Mouse (Mus musculus) intestine, embryonic 16.5 days (tissue): ENCODE data around the gene Mcur1. TPM values are rescaled to one million over a fixed set of nuclear protein-coding genes. Genes with fewer than 3 reads are reported as not detected.

Experiments
- ATAC-seq: fragments of 200-750 bp; cut with Nextera tagmentation; 2 replicates; pipeline ENCODE4 v1.8.0; 2017; ENCODE audit warnings: moderate TSS enrichment, moderate library complexity
- H3K27ac ChIP-seq: fragments of 300-500 bp; sonication (generic); 2 replicates; pipeline ENCODE4 v1.5.1; 2014; ENCODE audit warnings: mild to moderate bottlenecking, low read length
- H3K27me3 ChIP-seq: fragments of 300-500 bp; sonication (generic); replicated peaks from 2 replicates; pipeline ENCODE4 v1.6.1; 2014; ENCODE audit warnings: low read length, control low read depth, mixed read lengths; ENCODE audit not compliant: control insufficient read depth, insufficient read depth
- H3K36me3 ChIP-seq: fragments of 300-500 bp; sonication (generic); 2 replicates; pipeline ENCODE4 v1.6.1; 2014; ENCODE audit warnings: low read length, control low read depth; ENCODE audit not compliant: control insufficient read depth, insufficient read depth
- H3K4me1 ChIP-seq: fragments of 300-500 bp; sonication (generic); 2 replicates; pipeline ENCODE4 v1.6.1; 2014; ENCODE audit warnings: low read length, control low read depth, mixed read lengths; ENCODE audit not compliant: control insufficient read depth, insufficient read depth
- H3K4me2 ChIP-seq: fragments of 300-500 bp; sonication (generic); 2 replicates; pipeline ENCODE4 v1.6.1; 2014; ENCODE audit warnings: low read depth, low read length, control low read depth
- H3K4me3 ChIP-seq: fragments of 300-500 bp; sonication (generic); 2 replicates; pipeline ENCODE4 v1.5.1; 2014; ENCODE audit warnings: mild to moderate bottlenecking, low read length
- H3K9ac ChIP-seq: fragments of 300-500 bp; sonication (generic); 2 replicates; pipeline ENCODE4 v1.6.1; 2014; ENCODE audit warnings: low read depth, low read length
- H3K9me3 ChIP-seq: fragments of 300-500 bp; sonication (generic); 2 replicates; pipeline ENCODE4 v1.6.1; 2016; ENCODE audit warnings: low read length, control low read depth; ENCODE audit not compliant: control insufficient read depth
- WGBS: fragments of 180-500 bp; shearing (Covaris S2); extraction: QIAGEN DNeasy Blood & Tissue Kit; methylation state at CpG from one replicate; pipeline ENCODE4 v1.1.7; 2014; 5-methylcytosine and 5-hydroxymethylcytosine counted together
- polyA plus RNA-seq: library from polyadenylated mRNA; unstranded; fragments of >200 nt; fragmentation: Nextera tagmentation; extraction: Ambion mirVana; gene quantifications from 2 replicates; pipeline ENCODE4 v1.2.1, GENCODE M21; 2015

Mcur1 gene
- polyA plus RNA-seq, 1 experiment from 2014 or later, result 8.6 TPM

- H3K4me3 ChIP-seq, result no peak overlapping the region
- 61% methylated on average over 6 of the region's 6 CpGs for WGBS
- no peaks in the 10 kb centered on the region for H3K27me3 ChIP-seq
Observed at GRCm38 (mm10) chr13:43558357-43558756, 1.6 kb downstream of the Mcur1 start.

GRCm38 (mm10) chr13:43556913-43557542, 3.0 kb downstream of the Mcur1 start:
- Histone ChIP-seq H3K9ac (no peak overlapping the region), H3K27me3 (no peaks in the 10 kb centered on the region), H3K4me2 (no peak overlapping the region), H3K36me3 (no peaks in the 10 kb centered on the region), H3K27ac (no peak overlapping the region), H3K4me1 (peaks cover 6% of the 10 kb centered on the region), H3K9me3 (no peaks in the 10 kb centered on the region), H3K4me3 (no peak overlapping the region)
- 84% methylated on average over 9 of the region's 9 CpGs for whole genome bisulfite sequencing
- no peak for ATAC-seq

More at GRCm38 (mm10) chr13:43558357-43558756, 1.6 kb downstream of the Mcur1 start:
- Histone ChIP-seq H3K27ac (no peak overlapping the region), H3K9me3 (no peaks in the 10 kb centered on the region), H3K4me1 (peaks cover 6% of the 10 kb centered on the region), H3K4me2 (no peak overlapping the region), H3K9ac (no peak overlapping the region), H3K36me3 (no peaks in the 10 kb centered on the region)
- no peak for ATAC-seq

GRCm38 (mm10) chr13:43555321-43555720, 4.7 kb downstream of the Mcur1 start:
- no peak overlapping the region for H3K27ac ChIP-seq
- 93% methylated on average over 9 of the region's 9 CpGs for WGBS
- H3K4me1 ChIP-seq, result peaks cover 6% of the 10 kb centered on the region
- no peak overlapping the region for H3K4me3 ChIP-seq
- no peaks in the 10 kb centered on the region for H3K9me3 ChIP-seq
- H3K36me3 ChIP-seq, result peaks cover under 1% of the 10 kb centered on the region; the same call in 1 of the 2 replicates
- H3K27me3 ChIP-seq, result no peaks in the 10 kb centered on the region
- no peak overlapping the region for H3K9ac ChIP-seq
- H3K4me2 ChIP-seq, result no peak overlapping the region
- no peak for ATAC-seq

- Histone ChIP-seq H3K9ac (no peak overlapping the region), H3K27me3 (no peaks in the 10 kb centered on the region), H3K4me1 (peaks cover 6% of the 10 kb centered on the region), H3K4me2 (no peak overlapping the region), H3K27ac (no peak overlapping the region), H3K4me3 (no peak overlapping the region), H3K9me3 (no peaks in the 10 kb centered on the region), H3K36me3 (peaks cover 5% of the 10 kb centered on the region; the same call in 1 of the 2 replicates)
- WGBS, result 86% methylated on average over 7 of the region's 7 CpGs
- no peak for ATAC-seq
Observed at GRCm38 (mm10) chr13:43554827-43555226, 5.2 kb downstream of the Mcur1 start.

GRCm38 (mm10) chr13:43550676-43551075, 9.3 kb downstream of the Mcur1 start:
- Histone ChIP-seq H3K9ac (no peak overlapping the region), H3K27ac (no peak overlapping the region), H3K4me2 (no peak overlapping the region), H3K4me1 (no peaks in the 10 kb centered on the region), H3K27me3 (no peaks in the 10 kb centered on the region), H3K36me3 (peaks cover 5% of the 10 kb centered on the region; the same call in 1 of the 2 replicates), H3K4me3 (no peak overlapping the region), H3K9me3 (no peaks in the 10 kb centered on the region)
- WGBS, result 89% methylated on average over 8 of the region's 8 CpGs
- no peak for ATAC-seq

- no peak overlapping the region for H3K4me3 ChIP-seq
- H3K4me2 ChIP-seq, result no peak overlapping the region
- no peaks in the 10 kb centered on the region for H3K9me3 ChIP-seq
- H3K9ac ChIP-seq, result no peak overlapping the region
- 90% methylated on average over 7 of the region's 7 CpGs for WGBS
- H3K36me3 ChIP-seq, result peaks cover 5% of the 10 kb centered on the region; the same call in 1 of the 2 replicates
- H3K27me3 ChIP-seq, result no peaks in the 10 kb centered on the region
- no peaks in the 10 kb centered on the region for H3K4me1 ChIP-seq
- no peak overlapping the region for H3K27ac ChIP-seq
- ATAC-seq, result no peak
Observed at GRCm38 (mm10) chr13:43549870-43550269, 10.1 kb downstream of the Mcur1 start.

GRCm38 (mm10) chr13:43549078-43549698, 10.8 kb downstream of the Mcur1 start:
- no peak overlapping the region for H3K4me3 ChIP-seq
- WGBS, result 82% methylated on average over 11 of the region's 11 CpGs
- H3K9me3 ChIP-seq, result no peaks in the 10 kb centered on the region
- H3K9ac ChIP-seq, result no peak overlapping the region
- no peaks in the 10 kb centered on the region for H3K4me1 ChIP-seq
- H3K27ac ChIP-seq, result no peak overlapping the region
- peaks cover 5% of the 10 kb centered on the region; the same call in 1 of the 2 replicates for H3K36me3 ChIP-seq
- no peak for ATAC-seq
- no peak overlapping the region for H3K4me2 ChIP-seq
- no peaks in the 10 kb centered on the region for H3K27me3 ChIP-seq

- Histone ChIP-seq H3K36me3 (peaks cover 5% of the 10 kb centered on the region), H3K27me3 (no peaks in the 10 kb centered on the region), H3K4me2 (no peak overlapping the region), H3K27ac (no peak overlapping the region), H3K4me3 (no peak overlapping the region), H3K9ac (no peak overlapping the region), H3K9me3 (no peaks in the 10 kb centered on the region), H3K4me1 (no peaks in the 10 kb centered on the region)
- WGBS, result 84% methylated on average over 5 of the region's 5 CpGs
- ATAC-seq, result no peak
Observed at GRCm38 (mm10) chr13:43548617-43549016, 11.4 kb downstream of the Mcur1 start.

- Histone ChIP-seq H3K36me3 (peaks cover 5% of the 10 kb centered on the region), H3K4me3 (no peak overlapping the region), H3K27me3 (no peaks in the 10 kb centered on the region), H3K9me3 (no peaks in the 10 kb centered on the region), H3K4me2 (no peak overlapping the region), H3K9ac (no peak overlapping the region), H3K27ac (no peak overlapping the region), H3K4me1 (no peaks in the 10 kb centered on the region)
- 28% methylated on average over 3 of the region's 3 CpGs for WGBS
- ATAC-seq, result no peak
Observed at GRCm38 (mm10) chr13:43546861-43547260, 13.1 kb downstream of the Mcur1 start.
